Mouse (Mus musculus) left cerebral cortex, postnatal 36 days (tissue): Measurements from ENCODE around the gene Samm50. TPM values are rescaled to one million over a fixed set of nuclear protein-coding genes. Genes with fewer than 3 reads are reported as not detected.
"Not testable (repeated sequence)": the region's sequence is repeated elsewhere in the genome, so short reads cannot be mapped to it uniquely, and the experiment has no call there.

Experiments
- DNase-seq, 2 experiments: peaks; one replicate each; pipeline ENCODE4 v3.0.0; 2021 to 2022; ENCODE audit warnings: low spot score in 2 of 2, mixed read lengths in 1 of 2
- intact Hi-C: fragments of 180-260 bp; cut with DNase I; formaldehyde crosslinking; loops from one replicate; pipeline ENCODE4 v1.15.1; 2025
- total RNA-seq, 2 experiments: library from RNA; stranded (reverse); gene quantifications; 2 replicates each; pipeline ENCODE4 v1.2.3; 2021

Samm50 gene
- total RNA-seq = 100 to 1,000 TPM in 1 of 2 experiments, 10 to 100 TPM in 1; 95.0 to 106 TPM

DNA sequence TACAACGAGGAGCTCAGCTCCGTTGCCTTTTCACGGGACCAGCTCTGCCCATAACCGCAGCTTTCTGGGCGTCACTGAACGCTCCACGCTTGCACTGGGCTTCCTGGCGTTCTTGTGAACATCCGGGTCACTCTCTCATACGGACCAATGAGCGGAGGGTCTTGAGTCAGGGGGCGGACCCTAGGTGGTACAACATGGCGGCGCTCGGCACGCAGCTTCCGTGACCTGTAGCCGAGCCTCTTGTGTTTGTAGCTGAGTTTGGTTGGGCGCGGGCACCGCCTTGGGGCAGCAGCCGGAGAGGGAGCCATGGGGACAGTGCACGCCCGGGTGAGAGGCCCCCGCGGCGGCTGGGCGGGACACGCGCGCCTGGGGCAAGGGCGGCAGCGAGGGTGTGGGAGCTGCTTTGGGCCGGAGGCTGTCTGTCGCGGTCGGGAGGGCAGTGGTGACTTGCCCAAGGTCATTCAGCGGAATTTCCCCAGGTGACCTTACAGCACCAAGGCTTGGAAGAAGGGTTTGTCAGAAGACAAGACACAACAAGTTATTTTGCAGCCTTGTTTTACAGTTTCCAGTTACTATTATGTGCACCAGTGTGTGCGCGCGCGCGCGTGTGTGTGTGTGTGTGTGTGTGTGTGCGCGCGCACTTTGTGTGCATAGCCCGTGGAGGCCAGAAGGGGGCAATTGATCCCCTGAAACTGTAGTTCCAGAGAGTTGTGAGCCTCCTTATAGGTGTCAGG is at the start of gene Samm50:
Gene Samm50, plus strand, starts transcription at position 184 of the 734 bp plus-strand sequence.
- intact Hi-C loops = no loop called here
- DNase-seq = peak; percentile 91 to 92

DNA sequence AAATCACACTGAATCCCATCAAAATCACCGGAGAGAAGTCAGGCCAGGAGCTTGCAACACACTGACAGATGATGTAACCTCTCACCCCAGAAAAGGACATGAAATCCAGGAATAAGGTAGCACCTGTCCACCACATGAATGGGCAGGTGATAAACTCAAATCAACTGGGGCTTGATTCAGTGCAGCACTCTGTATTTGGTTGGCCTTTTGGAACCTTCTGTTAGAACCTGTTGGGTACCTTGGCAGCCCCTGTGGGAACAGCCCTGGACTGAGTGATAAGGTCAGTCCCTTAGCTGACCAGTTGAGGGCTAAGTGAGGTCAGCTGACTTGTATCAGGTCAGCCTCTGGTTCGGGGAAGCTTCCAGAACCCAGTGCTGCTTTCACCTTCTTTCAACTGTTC is 35.9 kb upstream of the Samm50 start:
- DNase-seq = no peak
- intact Hi-C loops = no loop called here

GRCm38 (mm10) chr15:84157530-84157929 is 34.5 kb upstream of the Samm50 start:
- intact Hi-C loops, DNase-seq: not testable (repeated sequence)

- intact Hi-C loops = no loop called here
- no peak for DNase-seq
Measured at GRCm38 (mm10) chr15:84161871-84162270, 30.2 kb upstream of the Samm50 start.

DNA sequence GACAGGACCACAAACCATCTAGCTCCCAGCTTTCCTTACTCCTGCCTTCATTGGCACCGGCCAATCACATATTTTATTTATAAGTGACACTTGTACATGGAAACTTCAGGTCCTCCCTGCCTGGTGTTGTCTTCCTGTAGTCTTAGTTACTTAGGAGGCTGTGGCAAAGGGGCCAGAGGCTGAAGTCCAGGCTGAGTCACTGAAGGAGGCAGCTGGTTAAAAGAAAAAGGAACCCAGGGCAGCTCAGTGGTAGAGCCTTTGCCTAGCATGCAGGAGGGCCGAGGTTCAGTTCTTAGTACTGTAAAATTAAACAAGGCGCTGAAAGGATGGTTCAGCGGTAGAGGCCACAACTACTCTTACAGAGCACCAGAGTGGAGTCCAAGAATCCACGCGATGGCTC is 25.2 kb upstream of the Samm50 start:
- DNase-seq = no peak
- intact Hi-C loops = loop anchor here (5.0 kb wide), 3 partner anchors 40 to 90 kb away; partner anchors contain the start of gene Sult4a1

- intact Hi-C loops = loop anchor here (5.0 kb wide), 3 partner anchors 40 to 90 kb away; partner anchors contain the start of gene Sult4a1
- peak; percentile 95 for DNase-seq
Measured at GRCm38 (mm10) chr15:84167600-84167999, 24.4 kb upstream of the Samm50 start, which contains the start of gene Pnpla3. Pnpla3 (plus strand) TSS chr15:84167837.

DNA sequence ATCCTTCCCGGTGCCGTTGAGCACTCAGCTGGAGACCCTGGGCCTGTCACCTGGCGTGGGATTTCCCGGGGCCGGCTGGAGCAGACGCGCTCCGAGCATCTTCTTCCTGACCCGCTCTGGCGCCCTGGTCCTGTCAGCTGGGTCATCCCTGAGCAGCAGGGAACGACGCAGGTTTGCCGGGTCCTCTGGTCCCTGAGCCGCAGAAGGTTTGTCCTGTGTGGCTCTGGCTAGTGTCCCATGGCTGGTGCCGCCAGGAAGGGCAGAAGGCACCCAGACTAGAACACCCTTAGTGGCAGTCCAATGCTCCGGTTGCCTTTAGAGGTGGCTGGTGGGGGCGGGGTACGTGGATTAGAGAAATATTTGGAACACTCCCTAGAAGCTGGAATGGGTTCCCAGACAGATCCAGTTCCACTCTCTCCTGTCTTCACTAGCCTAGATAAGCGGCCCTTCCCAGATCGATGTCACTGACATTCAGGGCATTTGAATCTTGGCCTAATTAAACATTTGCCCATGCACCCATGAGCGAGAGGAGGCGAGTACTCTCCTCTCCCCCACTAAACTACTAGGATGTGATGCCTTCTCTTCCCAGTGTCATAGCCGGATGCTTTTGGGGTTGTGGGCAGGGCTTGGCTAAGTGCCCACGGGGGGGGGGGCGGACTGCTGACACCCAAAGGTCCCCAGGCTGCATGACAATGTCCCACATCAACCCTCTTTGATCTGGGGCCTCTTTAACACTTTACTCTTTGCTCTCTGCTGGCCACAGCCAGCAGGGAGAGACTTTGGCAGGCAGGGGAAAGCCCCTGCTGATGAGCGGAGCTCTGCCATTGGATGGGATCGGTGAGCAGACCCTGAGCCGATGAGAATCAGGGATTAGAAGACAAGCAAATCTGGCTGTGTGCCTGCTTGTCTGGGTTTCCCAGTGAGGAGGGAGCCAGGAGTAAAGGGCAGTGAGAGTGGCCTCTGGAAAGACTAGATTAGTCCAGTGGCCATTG is 23.6 kb upstream of the Samm50 start:
- intact Hi-C loops = loop anchor here (5.0 kb wide), 3 partner anchors 41 to 91 kb away; partner anchors contain the start of gene Sult4a1
- peak in 1 of 2 experiments; percentile 18 for DNase-seq

GRCm38 (mm10) chr15:84169511-84169910 is 22.5 kb upstream of the Samm50 start:
- intact Hi-C loops = loop anchor here (5.0 kb wide), 3 partner anchors 42 to 92 kb away; partner anchors contain the start of gene Sult4a1
- no peak for DNase-seq

GRCm38 (mm10) chr15:84171166-84171565 is 20.9 kb upstream of the Samm50 start:
- intact Hi-C loops = no loop called here
- DNase-seq = no peak

GRCm38 (mm10) chr15:84178733-84179132 is 13.3 kb upstream of the Samm50 start:
- intact Hi-C loops = no loop called here
- DNase-seq = no peak

DNA sequence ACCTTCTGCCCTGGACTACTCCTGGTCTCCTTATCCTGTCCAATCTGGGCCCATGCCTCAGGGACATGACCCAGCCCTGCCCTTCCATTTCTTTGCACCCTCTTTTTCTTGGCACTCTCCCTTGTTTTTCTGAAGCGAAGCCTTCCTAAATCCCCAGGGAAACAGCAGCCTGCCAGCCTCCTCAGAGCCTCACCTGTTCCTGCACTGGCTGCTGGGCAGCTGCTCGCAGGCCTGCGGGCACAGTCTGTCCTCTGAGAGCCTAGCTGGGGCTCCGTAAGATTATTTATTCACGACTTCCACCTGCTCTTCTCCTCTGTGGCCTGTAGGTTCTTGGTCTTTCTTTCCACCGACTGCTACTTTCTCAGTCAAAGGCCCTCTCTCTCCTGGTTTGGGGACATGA is 10.0 kb upstream of the Samm50 start:
- intact Hi-C loops = no loop called here
- DNase-seq = no peak

GRCm38 (mm10) chr15:84183967-84184366 is 8.1 kb upstream of the Samm50 start:
- intact Hi-C loops = no loop called here
- no peak for DNase-seq

DNA sequence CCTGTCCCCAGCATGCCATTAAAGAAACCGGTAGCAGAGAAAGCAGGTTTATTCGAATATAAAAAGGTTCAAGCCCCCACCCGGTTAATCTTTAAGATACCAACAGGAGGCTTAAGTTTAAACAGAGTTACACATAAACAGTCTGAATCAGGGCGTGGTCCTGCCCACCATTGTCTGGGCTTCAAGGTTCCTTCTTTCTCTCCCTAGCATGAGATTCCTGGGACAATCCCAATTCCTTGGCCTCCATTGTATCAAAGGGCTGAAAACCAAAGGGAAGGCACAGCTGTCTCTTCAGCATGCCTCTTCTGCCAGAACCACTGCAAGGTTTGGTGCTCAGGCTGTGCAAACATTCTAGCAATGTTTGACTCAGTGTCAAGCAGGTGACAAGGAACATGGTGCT is 5.8 kb upstream of the Samm50 start:
- no peak for DNase-seq
- intact Hi-C loops = no loop called here

DNA sequence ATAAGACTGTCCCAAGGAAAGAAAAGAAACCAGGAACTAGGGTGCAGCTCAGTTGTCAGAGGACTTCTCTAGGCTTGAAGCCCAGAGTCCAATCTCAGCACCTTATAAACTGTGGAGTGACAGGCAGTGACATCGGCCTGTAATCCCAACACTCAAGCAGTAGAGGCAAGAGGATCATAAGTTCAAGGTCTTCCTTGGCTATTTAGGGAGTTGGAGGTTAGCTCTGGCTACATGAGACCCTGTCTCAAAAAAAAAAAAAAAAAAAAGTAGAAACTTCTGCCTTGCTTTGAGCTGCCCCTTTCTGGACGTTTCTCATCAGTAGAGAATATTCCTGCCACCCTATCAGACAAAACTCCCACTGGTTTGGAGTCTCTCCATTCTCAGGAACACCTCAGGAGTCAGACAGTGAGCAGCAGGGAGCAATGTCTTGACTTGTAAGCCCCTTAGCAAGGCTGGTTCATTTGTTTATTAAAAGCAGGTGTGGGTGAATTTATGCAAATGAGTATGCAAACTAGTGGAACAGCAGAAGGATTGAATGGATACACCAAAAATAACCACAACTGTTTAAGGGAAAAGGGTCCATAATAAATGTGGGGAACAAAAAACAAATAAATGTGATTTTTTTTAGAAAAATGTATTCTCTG is 3.0 kb upstream of the Samm50 start:
- intact Hi-C loops = no loop called here
- no peak for DNase-seq

GRCm38 (mm10) chr15:84189881-84190280 is 2.2 kb upstream of the Samm50 start:
- no peak for DNase-seq
- intact Hi-C loops = no loop called here

GRCm38 (mm10) chr15:84191724-84192057 is 350 bp upstream of the Samm50 start:
- DNase-seq = no peak
- intact Hi-C loops = no loop called here

- no peak for DNase-seq
- intact Hi-C loops = no loop called here
Measured at GRCm38 (mm10) chr15:84196486-84197165, 4.6 kb downstream of the Samm50 start.

DNA sequence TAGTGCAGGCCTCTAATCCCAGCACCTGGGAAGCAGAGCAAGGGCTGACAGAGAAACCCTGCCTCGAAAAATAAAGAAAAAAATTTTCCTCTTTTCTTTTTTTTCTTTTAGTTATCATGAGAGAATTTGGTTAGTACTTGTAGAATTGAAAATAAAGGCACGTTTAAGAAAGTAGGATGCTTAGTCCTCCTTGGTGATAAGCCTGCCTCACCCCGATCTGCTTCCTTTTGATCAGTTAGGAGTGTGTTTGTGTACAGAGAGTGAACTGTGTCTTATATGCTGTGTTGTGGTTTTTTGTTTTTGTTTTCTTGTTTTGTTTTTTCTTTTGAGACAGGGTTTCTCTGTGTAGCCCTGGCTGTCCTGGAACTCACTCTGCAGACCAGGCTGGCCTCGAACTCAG is 15.3 kb downstream of the Samm50 start:
- no peak for DNase-seq
- intact Hi-C loops = no loop called here
